Mouse (Mus musculus) brain, embryonic 14.5 days (tissue): ENCODE results near the gene Tpcn2.

ENCODE experiments used
- CTCF ChIP-seq: fragments of 200-500 bp; IDR thresholded peaks from 2 replicates; pipeline ENCODE4 v1.5.1; 2012; ENCODE audit warnings: inconsistent platforms, mild to moderate bottlenecking, moderate library complexity, borderline replicate concordance; ENCODE audit not compliant: insufficient read depth, insufficient read length; ENCODE audit errors: extremely low read depth
- POLR2A ChIP-seq: fragments of 200-500 bp; IDR thresholded peaks from 2 replicates; pipeline ENCODE4 v1.6.1; 2012; ENCODE audit warnings: mild to moderate bottlenecking, inconsistent platforms, borderline replicate concordance; ENCODE audit not compliant: poor library complexity, insufficient read depth, insufficient read length, severe bottlenecking; ENCODE audit errors: extremely low read depth

DNA sequence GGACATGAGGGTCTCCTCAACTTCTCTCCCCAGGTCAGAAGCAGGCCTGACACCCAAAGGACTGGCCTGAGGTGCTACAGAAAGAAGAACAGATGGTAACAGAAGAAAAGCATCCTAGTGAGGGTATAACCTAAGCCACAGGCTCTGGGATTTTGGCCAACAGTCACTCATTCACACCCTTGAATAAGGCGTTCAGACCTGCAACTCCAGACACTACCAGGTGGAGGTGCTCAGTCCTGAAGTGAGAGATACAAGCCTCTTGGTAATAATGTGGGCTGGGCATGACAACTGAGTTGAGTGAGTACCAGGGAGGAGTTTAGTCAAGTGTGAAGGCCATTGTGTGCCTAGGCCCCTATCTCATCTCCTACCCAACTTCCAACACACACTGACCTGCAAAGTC is 129.7 kb downstream of the Tpcn2 start:
- no peak for TF ChIP-seq CTCF
- no peak for TF ChIP-seq POLR2A
